Comparison of ENCODE assay signal across 8 mouse cellular contexts in the genomic region with DNA sequence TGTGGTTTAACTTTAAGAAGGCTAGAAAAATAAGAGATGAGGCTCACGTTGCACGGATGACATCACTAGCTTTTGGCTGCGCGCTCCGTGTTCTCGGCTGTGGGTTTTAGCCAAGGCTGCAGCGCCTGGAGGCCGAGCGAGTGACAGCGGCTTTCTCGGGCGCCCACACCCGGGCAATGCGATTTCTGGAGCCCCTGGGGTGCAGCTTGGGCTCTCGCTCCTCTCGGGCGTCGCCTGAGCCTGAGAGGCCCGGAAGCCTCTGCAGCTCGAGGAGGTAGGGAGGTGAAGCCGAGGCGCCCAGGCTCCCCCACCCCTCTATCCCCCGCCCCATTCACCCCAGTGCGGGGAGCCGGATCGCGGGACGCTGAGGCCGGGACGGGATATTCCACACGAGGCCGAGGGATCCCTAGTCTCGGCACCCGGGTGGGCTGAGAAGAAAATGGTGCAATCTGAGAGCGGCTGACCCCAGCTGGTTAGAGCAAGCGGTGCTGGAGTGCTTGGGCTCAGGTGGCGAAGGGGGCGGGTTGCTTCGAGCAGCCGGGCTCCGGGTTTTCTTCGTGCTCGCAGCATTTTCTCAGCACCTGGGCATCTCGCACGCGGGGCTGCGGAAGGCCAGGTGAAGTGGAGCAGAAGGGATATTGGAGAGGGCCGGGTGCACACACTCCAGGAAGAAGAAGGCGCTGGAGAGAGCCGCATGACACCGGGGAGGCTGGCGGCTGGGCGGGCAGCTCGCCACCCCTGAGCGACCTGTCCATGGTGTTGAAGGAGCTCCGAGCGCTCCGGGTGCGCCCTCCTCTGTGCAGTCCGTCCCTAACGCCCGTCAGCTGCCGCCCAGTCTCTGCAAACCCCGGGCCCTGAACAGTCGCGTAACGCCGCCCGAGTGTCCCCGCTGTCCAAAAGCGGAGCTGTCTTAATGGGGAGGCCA. TPM values are rescaled to one million over a fixed set of nuclear protein-coding genes. Genes with fewer than 3 reads are reported as not detected.
DNase-seq lines count a peak whose midpoint lies in the region; ATAC-seq and TF ChIP-seq lines count a peak whose summit lies in the region.

No protein-coding gene starts in this region.

- peaks cover 73% of the 10 kb centered on the region for H3K27me3 ChIP-seq in megakaryocyte, embryonic 14.5 days (replicated peaks)
- peaks cover 66% of the 10 kb centered on the region for H3K27me3 ChIP-seq in forebrain, embryonic 10.5 days (ENCODE audit: poor library complexity, severe bottlenecking)
- peaks cover 80% of the 10 kb centered on the region for H3K27me3 ChIP-seq in heart, embryonic 12.5 days (replicated peaks)
- H3K27me3 ChIP-seq in kidney, embryonic 15.5 days = peaks cover 86% of the 10 kb centered on the region
- H3K27me3 ChIP-seq in limb, embryonic 13.5 days = peaks cover 91% of the 10 kb centered on the region
- H3K27me3 ChIP-seq in midbrain, postnatal 0 days (ENCODE audit: insufficient read depth, low read length) = no peaks in the 10 kb centered on the region
- peaks cover 2% of the 10 kb centered on the region; the same call in 1 of the 2 replicates for H3K27me3 ChIP-seq in testis, adult 2 months (ENCODE audit: control insufficient read depth, insufficient read depth, low read length)

- 0 out of 2 replicates have a peak overlapping the region, but pooled peaks have one; percentile 24 for H3K9ac ChIP-seq in heart, embryonic 12.5 days
- H3K9ac ChIP-seq in kidney, embryonic 15.5 days = peak overlapping the region; percentile 22; the same call in 1 of the 2 replicates
- H3K9ac ChIP-seq in limb, embryonic 13.5 days = peak overlapping the region; percentile 58
- peak overlapping the region; percentile 86 for H3K9ac ChIP-seq in midbrain, postnatal 0 days (replicated peaks; ENCODE audit: low read length, poor library complexity, severe bottlenecking)

- DNase-seq in forebrain, embryonic 10.5 days (ENCODE audit: extremely low spot score, low spot score) = peak; percentile 61
- peak; percentile 94 for DNase-seq in midbrain, postnatal 0 days (ENCODE audit: low spot score)

- TF ChIP-seq POLR2A in testis, adult 2 months (IDR thresholded peaks at IDR 0.05; ENCODE audit: control insufficient read depth, low read depth, low read length) = no peak

- peak overlapping the region; percentile 98 for H3K4me2 ChIP-seq in heart, embryonic 12.5 days
- peak overlapping the region; percentile 94 for H3K4me2 ChIP-seq in kidney, embryonic 15.5 days
- H3K4me2 ChIP-seq in limb, embryonic 13.5 days (replicated peaks) = peak overlapping the region; percentile 96
- H3K4me2 ChIP-seq in midbrain, postnatal 0 days (ENCODE audit: low read depth, low read length, poor library complexity, severe bottlenecking) = peak overlapping the region; percentile 87

- no peak for ATAC-seq in megakaryocyte, adult 5-6 weeks (ENCODE audit: poor library complexity, severe bottlenecking)
- ATAC-seq in heart, embryonic 12.5 days (ENCODE audit: insufficient number of reproducible peaks, low FRiP score) = peak; percentile 77
- ATAC-seq in kidney, embryonic 15.5 days (replicated peaks; ENCODE audit: low FRiP score) = peak; percentile 87
- ATAC-seq in limb, embryonic 13.5 days (ENCODE audit: low FRiP score, low read depth) = peak; percentile 65
- ATAC-seq in midbrain, postnatal 0 days (ENCODE audit: low FRiP score) = peak; percentile 82

- H3K4me3 ChIP-seq in megakaryocyte, embryonic 14.5 days (replicated peaks) = peak overlapping the region; percentile 46
- H3K4me3 ChIP-seq in forebrain, embryonic 10.5 days = peak overlapping the region; percentile 73
- peak overlapping the region; percentile 59 for H3K4me3 ChIP-seq in heart, embryonic 12.5 days
- H3K4me3 ChIP-seq in kidney, embryonic 15.5 days (replicated peaks) = peak overlapping the region; percentile 49
- peak overlapping the region; percentile 56 for H3K4me3 ChIP-seq in limb, embryonic 13.5 days
- H3K4me3 ChIP-seq in midbrain, postnatal 0 days (ENCODE audit: low read depth, low read length) = peak overlapping the region; percentile 86
- peak overlapping the region; percentile 50 for H3K4me3 ChIP-seq in testis, adult 2 months (ENCODE audit: control insufficient read depth, low read depth, low read length)

- TF ChIP-seq CTCF in midbrain, postnatal 0 days (IDR thresholded peaks at IDR 0.05) = peak; percentile 5
- TF ChIP-seq CTCF in testis, adult 2 months (IDR thresholded peaks at IDR 0.05; ENCODE audit: control insufficient read depth, insufficient read depth, insufficient replicate concordance, low read depth, low read length) = no peak

- peaks cover 14% of the 10 kb centered on the region for H3K9me3 ChIP-seq in megakaryocyte, embryonic 14.5 days
- H3K9me3 ChIP-seq in forebrain, embryonic 10.5 days = no peaks in the 10 kb centered on the region
- H3K9me3 ChIP-seq in heart, embryonic 12.5 days (replicated peaks) = no peaks in the 10 kb centered on the region
- H3K9me3 ChIP-seq in kidney, embryonic 15.5 days (replicated peaks) = no peaks in the 10 kb centered on the region
- H3K9me3 ChIP-seq in limb, embryonic 13.5 days = no peaks in the 10 kb centered on the region
- no peaks in the 10 kb centered on the region for H3K9me3 ChIP-seq in midbrain, postnatal 0 days (ENCODE audit: low read length)

- peaks cover 33% of the 10 kb centered on the region for H3K4me1 ChIP-seq in megakaryocyte, embryonic 14.5 days
- peaks cover 35% of the 10 kb centered on the region for H3K4me1 ChIP-seq in forebrain, embryonic 10.5 days
- H3K4me1 ChIP-seq in heart, embryonic 12.5 days (replicated peaks) = peaks cover 25% of the 10 kb centered on the region; the same call in 1 of the 2 replicates
- H3K4me1 ChIP-seq in kidney, embryonic 15.5 days = peaks cover 32% of the 10 kb centered on the region
- H3K4me1 ChIP-seq in limb, embryonic 13.5 days = peaks cover 22% of the 10 kb centered on the region
- H3K4me1 ChIP-seq in midbrain, postnatal 0 days (ENCODE audit: insufficient read depth, low read length) = no peaks in the 10 kb centered on the region; the same call in 1 of the 2 replicates
- peaks cover 14% of the 10 kb centered on the region for H3K4me1 ChIP-seq in testis, adult 2 months (ENCODE audit: control insufficient read depth, insufficient read depth, low read length)

- H3K27ac ChIP-seq in forebrain, embryonic 10.5 days = peak overlapping the region; percentile 83
- H3K27ac ChIP-seq in heart, embryonic 12.5 days (ENCODE audit: poor library complexity, severe bottlenecking) = no peak overlapping the region
- H3K27ac ChIP-seq in kidney, embryonic 15.5 days = no peak overlapping the region
- H3K27ac ChIP-seq in limb, embryonic 13.5 days = no peak overlapping the region
- peak overlapping the region; percentile 97 for H3K27ac ChIP-seq in midbrain, postnatal 0 days (ENCODE audit: low read depth, low read length)
- no peak overlapping the region for H3K27ac ChIP-seq in testis, adult 2 months (ENCODE audit: control insufficient read depth, insufficient read depth, low read depth, low read length)

- H3K36me3 ChIP-seq in megakaryocyte, embryonic 14.5 days (replicated peaks; ENCODE audit: low read length) = no peaks in the 10 kb centered on the region
- no peaks in the 10 kb centered on the region for H3K36me3 ChIP-seq in forebrain, embryonic 10.5 days (replicated peaks)
- H3K36me3 ChIP-seq in heart, embryonic 12.5 days = no peaks in the 10 kb centered on the region
- H3K36me3 ChIP-seq in kidney, embryonic 15.5 days = no peaks in the 10 kb centered on the region
- H3K36me3 ChIP-seq in limb, embryonic 13.5 days = no peaks in the 10 kb centered on the region
- H3K36me3 ChIP-seq in midbrain, postnatal 0 days (ENCODE audit: insufficient read depth, low read length) = no peaks in the 10 kb centered on the region
- H3K36me3 ChIP-seq in testis, adult 2 months (ENCODE audit: control insufficient read depth, insufficient read depth, low read length) = no peaks in the 10 kb centered on the region

- under 1% methylated on average over 71 of the region's 71 CpGs for WGBS in forebrain, embryonic 10.5 days
- WGBS in heart, embryonic 12.5 days = under 1% methylated on average over 71 of the region's 71 CpGs
- under 1% methylated on average over 71 of the region's 71 CpGs for WGBS in kidney, embryonic 15.5 days
- under 1% methylated on average over 67 of the region's 71 CpGs for WGBS in limb, embryonic 13.5 days
- whole genome bisulfite sequencing in midbrain, postnatal 0 days = under 1% methylated on average over 68 of the region's 71 CpGs

RNA-seq across cellular contexts. Expression of a gene that starts 1.4 kb away (rescaled TPM):
- not detected in 2 replicates for polyA plus RNA-seq in megakaryocyte, embryonic 14.5 days (2012; ENCODE audit: insufficient read depth, low replicate concordance)
- total RNA-seq in megakaryocyte, adult 5-6 weeks (2015) = not detected in 2 replicates
- not detected in 2 replicates for total RNA-seq in megakaryocyte, adult 5-6 weeks (2017)
- polyA plus RNA-seq in forebrain, embryonic 10.5 days (2016; fragmentation: Nextera tagmentation; extraction: Ambion mirVana) = 0.90 and 1.3 TPM in 2 replicates
- polyA plus RNA-seq in heart, embryonic 12.5 days (2016; fragmentation: Nextera tagmentation; extraction: Ambion mirVana) = 0.05 TPM in 2 replicates
- polyA plus RNA-seq in kidney, embryonic 15.5 days (2015; fragmentation: Nextera tagmentation; extraction: Ambion mirVana) = 0.39 and 0.48 TPM in 2 replicates
- polyA plus RNA-seq in limb, embryonic 13.5 days (2015; fragmentation: Nextera tagmentation; extraction: Ambion mirVana) = 1.3 and 1.5 TPM in 2 replicates
- total RNA-seq in midbrain, postnatal 0 days (2014; rRNA removed) = 159 and 190 TPM in 2 replicates
- 27.3 and 31.3 TPM in 2 replicates for polyA plus RNA-seq in midbrain, postnatal 0 days (2015; fragmentation: Nextera tagmentation; extraction: Ambion mirVana)
- polyA plus RNA-seq in testis, adult 2 months (2012; rRNA removed) = 10.8 and 11.8 TPM in 2 replicates

Comparison
In these comparisons a context has a peak if more than half of its experiments do, and no peak if none do; other contexts are left out.
1. H3K27ac ChIP-seq: peak in forebrain, embryonic 10.5 days (single experiment) and midbrain, postnatal 0 days (single experiment); none in heart, embryonic 12.5 days (single experiment), kidney, embryonic 15.5 days (single experiment), limb, embryonic 13.5 days (single experiment) and testis, adult 2 months (single experiment).
2. H3K9ac ChIP-seq: peak in every context shown above with its lines; median percentile 86 in midbrain, postnatal 0 days; 58 in limb, embryonic 13.5 days; 24 in heart, embryonic 12.5 days; 22 in kidney, embryonic 15.5 days.
3. Peak in every context shown above with its lines, with median percentiles within 50 percentile points of each other: H3K4me3 ChIP-seq and H3K4me2 ChIP-seq.